Mouse (Mus musculus) kidney, embryonic 16.5 days (tissue): Measurements from ENCODE around the gene Nmrk1. TPM values are rescaled to one million over a fixed set of nuclear protein-coding genes. Genes with fewer than 3 reads are reported as not detected.
"Not testable (repeated sequence)": the region's sequence is repeated elsewhere in the genome, so short reads cannot be mapped to it uniquely, and the experiment has no call there.

Source experiments
- ATAC-seq: fragments of 200-750 bp; cut with Nextera tagmentation; 2 replicates; pipeline ENCODE4 v1.8.0; 2017; ENCODE audit warnings: moderate TSS enrichment; ENCODE audit not compliant: low FRiP score, low TSS enrichment
- H3K27ac ChIP-seq: fragments of 300-500 bp; sonication (generic); 2 replicates; pipeline ENCODE4 v1.5.1; 2014; ENCODE audit warnings: low read length
- H3K27me3 ChIP-seq: fragments of 300-500 bp; sonication (generic); 2 replicates; pipeline ENCODE4 v1.6.1; 2014; ENCODE audit warnings: low read length, control low read depth, mixed read lengths; ENCODE audit not compliant: insufficient read depth
- H3K36me3 ChIP-seq: fragments of 300-500 bp; sonication (generic); 2 replicates; pipeline ENCODE4 v1.6.1; 2014; ENCODE audit warnings: low read length, control low read depth, mixed read lengths; ENCODE audit not compliant: insufficient read depth
- H3K4me1 ChIP-seq: fragments of 300-500 bp; sonication (generic); 2 replicates; pipeline ENCODE4 v1.6.1; 2014; ENCODE audit warnings: low read length, control low read depth, mixed read lengths; ENCODE audit not compliant: insufficient read depth
- H3K4me2 ChIP-seq: fragments of 300-500 bp; sonication (generic); replicated peaks from 2 replicates; pipeline ENCODE4 v1.6.1; 2014; ENCODE audit warnings: low read depth, low read length
- H3K4me3 ChIP-seq: fragments of 300-500 bp; sonication (generic); 2 replicates; pipeline ENCODE4 v1.5.1; 2014; ENCODE audit warnings: mild to moderate bottlenecking, low read length
- H3K9ac ChIP-seq: fragments of 300-500 bp; sonication (generic); replicated peaks from 2 replicates; pipeline ENCODE4 v1.6.1; 2014; ENCODE audit warnings: low read length
- H3K9me3 ChIP-seq: fragments of 300-500 bp; sonication (generic); 2 replicates; pipeline ENCODE4 v1.6.1; 2016; ENCODE audit warnings: low read length, control low read depth
- WGBS: fragments of 180-500 bp; shearing (Covaris S2); extraction: QIAGEN DNeasy Blood & Tissue Kit; methylation state at CpG from one replicate; pipeline ENCODE4 v1.1.7; 2014; 5-methylcytosine and 5-hydroxymethylcytosine counted together
- polyA plus RNA-seq: library from polyadenylated mRNA; unstranded; fragments of >200 nt; fragmentation: Nextera tagmentation; extraction: Ambion mirVana; gene quantifications from 2 replicates; pipeline ENCODE4 v1.2.1, GENCODE M21; 2015

The Nmrk1 gene
- polyA plus RNA-seq: 28.6 and 29.2 TPM in 2 replicates

DNA sequence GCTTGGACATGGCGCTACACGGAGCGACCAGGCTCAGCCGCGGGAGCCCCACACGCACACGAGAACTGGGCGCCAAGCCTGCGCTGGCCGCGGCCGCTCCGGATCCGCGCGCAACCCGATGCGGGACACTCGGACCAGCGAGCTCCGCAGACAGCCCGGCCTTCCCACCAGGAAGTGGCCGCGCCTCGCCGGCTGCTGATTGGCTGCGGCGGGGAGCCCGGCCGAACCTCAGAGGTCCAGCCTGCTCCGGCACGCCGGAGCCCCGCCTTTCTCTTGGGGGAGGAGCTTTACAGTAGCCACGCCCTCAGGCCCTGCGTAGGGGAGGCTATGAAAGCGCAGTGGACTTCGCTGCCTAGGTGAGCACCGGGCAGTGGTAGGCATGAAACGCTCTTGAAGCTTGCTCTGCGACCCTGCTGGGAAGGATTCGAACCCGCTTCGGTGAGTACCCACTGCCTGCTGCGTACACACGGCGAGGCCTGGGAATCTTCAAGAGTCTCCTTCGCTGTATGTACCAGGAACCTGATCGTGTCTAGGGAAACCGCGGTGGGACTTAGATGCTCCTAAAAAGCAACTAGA, at the start of gene Nmrk1, which contains the start of gene Ostf1:
Nmrk1 (plus strand) TSS at position 307 of the 576 bp plus-strand sequence.
Ostf1 (minus strand) TSS at position 180 of the 576 bp plus-strand sequence.
- H3K27ac ChIP-seq: peak within 1 kb of the TSS; percentile 95
- H3K4me2 ChIP-seq: peak within 1 kb of the TSS; percentile 54
- WGBS: under 1% methylated on average over 50 of the region's 51 CpGs
- no peaks in the 10 kb centered on the region for H3K9me3 ChIP-seq
- peak; percentile 98 for ATAC-seq
- H3K4me1 ChIP-seq: peaks cover 19% of the 10 kb centered on the region
- no peaks in the 10 kb centered on the region for H3K36me3 ChIP-seq
- peak within 1 kb of the TSS; percentile 88 for H3K9ac ChIP-seq
- no peaks in the 10 kb centered on the region for H3K27me3 ChIP-seq
- peak within 1 kb of the TSS; percentile 84 for H3K4me3 ChIP-seq

DNA sequence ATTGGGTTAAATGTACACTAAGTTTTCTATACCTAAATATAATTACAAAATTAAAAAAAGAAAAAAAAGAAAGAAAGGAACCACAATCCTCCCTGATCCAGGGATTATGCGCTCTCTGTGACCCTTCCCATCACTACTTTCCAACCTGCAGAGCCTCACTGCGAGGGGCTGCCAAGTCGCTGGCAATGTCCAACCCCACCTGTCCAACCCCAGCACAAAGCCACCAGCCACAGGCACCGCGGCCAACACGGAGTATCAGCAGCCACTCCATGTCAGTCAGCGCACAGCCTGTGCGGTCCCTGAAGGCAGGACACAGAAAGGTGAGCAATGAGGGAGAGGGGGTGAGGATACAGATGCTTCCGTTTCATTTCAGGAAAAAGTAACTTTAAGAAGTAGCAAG, 49.5 kb upstream of the Nmrk1 start:
- Histone ChIP-seq H3K4me1 (peaks cover 29% of the 10 kb centered on the region), H3K4me2 (no peak overlapping the region), H3K9me3 (no peaks in the 10 kb centered on the region), H3K27ac (no peak overlapping the region), H3K27me3 (no peaks in the 10 kb centered on the region), H3K4me3 (no peak overlapping the region), H3K36me3 (peaks cover 26% of the 10 kb centered on the region), H3K9ac (no peak overlapping the region)
- WGBS: 93% methylated on average over 9 of the region's 9 CpGs
- no peak for ATAC-seq

DNA sequence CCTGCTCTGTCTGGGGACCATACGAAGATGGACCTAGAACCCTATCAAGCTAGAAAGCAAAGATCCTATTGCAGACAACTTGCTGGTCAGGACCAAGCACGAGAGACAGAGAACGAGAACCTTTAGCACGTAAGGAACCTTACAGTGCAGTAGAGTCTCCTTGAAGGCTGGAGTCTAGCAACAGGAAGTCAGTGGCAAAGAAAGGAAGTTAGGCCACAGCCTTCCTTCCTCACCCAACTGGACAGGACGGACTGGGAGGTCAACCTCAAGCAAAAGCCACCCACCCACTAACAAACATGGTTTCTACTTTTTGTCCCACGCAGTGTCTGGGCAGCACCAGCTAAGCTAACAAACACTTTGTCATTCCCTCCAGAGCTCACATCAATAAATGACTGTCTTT, 48.9 kb upstream of the Nmrk1 start:
- Histone ChIP-seq H3K4me2 (no peak overlapping the region), H3K27me3 (no peaks in the 10 kb centered on the region), H3K4me3 (no peak overlapping the region), H3K9ac (no peak overlapping the region), H3K36me3 (peaks cover 26% of the 10 kb centered on the region), H3K27ac (no peak overlapping the region), H3K4me1 (peaks cover 23% of the 10 kb centered on the region), H3K9me3 (no peaks in the 10 kb centered on the region)
- WGBS: 82% methylated on average over 6 of the region's 6 CpGs
- no peak for ATAC-seq

DNA sequence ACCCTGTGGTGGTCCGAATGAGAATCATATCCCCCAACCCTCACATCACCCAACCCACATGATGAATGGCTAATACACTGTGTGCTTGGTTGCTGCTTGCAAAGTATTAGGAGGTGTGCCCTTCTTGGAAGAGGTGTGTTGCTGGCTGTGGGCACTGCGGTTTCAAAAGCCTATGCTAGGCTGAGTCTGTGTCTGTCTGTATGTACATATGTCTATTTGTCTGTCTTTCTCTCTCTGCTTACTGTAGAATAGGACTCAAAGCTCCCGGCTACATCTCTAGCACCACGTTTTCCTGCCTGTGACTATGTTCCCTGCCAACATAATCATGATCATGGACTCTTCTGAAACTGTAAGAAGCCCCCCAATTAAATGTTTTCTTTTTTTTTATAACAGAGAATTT, 48.0 kb upstream of the Nmrk1 start:
- no peak overlapping the region for H3K27ac ChIP-seq
- no peaks in the 10 kb centered on the region for H3K9me3 ChIP-seq
- no peak for ATAC-seq
- H3K4me3 ChIP-seq: no peak overlapping the region
- H3K36me3 ChIP-seq: peaks cover 28% of the 10 kb centered on the region
- WGBS: 95% methylated on average over 4 of the region's 4 CpGs
- no peak overlapping the region for H3K9ac ChIP-seq
- H3K27me3 ChIP-seq: no peaks in the 10 kb centered on the region
- H3K4me1 ChIP-seq: peaks cover 16% of the 10 kb centered on the region
- no peak overlapping the region for H3K4me2 ChIP-seq

DNA sequence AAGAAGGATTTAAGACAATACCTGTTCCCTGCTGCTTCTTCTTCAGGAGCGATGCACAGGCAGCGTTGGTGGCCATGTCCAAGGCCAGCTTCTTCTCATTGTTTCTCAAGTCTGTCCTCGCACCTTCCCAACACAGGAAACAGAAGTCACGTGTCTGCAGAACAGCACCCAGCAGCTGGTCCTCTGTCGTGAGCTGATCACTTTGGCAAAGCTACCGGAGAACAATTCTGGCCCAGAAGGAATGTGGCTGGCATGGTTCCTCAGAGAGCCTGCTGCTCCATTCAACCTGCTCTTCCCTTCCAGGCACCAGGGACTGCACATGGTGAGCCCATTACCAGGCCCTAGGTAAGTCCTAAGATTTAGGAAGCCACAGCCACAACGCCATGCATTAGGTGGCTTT, 47.1 kb upstream of the Nmrk1 start:
- Histone ChIP-seq H3K27me3 (no peaks in the 10 kb centered on the region), H3K9me3 (no peaks in the 10 kb centered on the region), H3K4me2 (no peak overlapping the region), H3K9ac (no peak overlapping the region), H3K27ac (no peak overlapping the region), H3K36me3 (peaks cover 33% of the 10 kb centered on the region), H3K4me3 (no peak overlapping the region), H3K4me1 (peaks cover 11% of the 10 kb centered on the region; the same call in 1 of the 2 replicates)
- ATAC-seq: no peak
- 94% methylated on average over 7 of the region's 7 CpGs for WGBS

DNA sequence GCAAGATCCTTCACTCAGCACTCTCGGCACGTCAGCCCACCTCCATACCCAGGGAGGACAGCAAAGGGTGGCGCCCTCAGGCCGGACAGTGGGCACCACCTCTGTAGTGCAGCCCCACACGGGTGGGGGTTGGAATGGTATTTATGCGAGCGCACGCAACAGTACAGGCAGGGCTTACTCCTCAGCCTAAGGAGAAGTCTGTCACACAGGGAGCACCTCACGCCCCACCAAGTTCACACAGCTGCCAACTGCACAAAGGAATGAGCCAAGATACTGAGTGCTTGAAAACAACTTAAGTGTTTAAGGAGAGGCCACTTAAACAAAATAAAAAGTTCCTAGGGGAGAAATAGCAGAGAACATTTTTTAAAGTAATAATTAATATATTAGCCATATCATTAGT, 44.6 kb upstream of the Nmrk1 start:
- H3K4me1 ChIP-seq: peaks cover 31% of the 10 kb centered on the region
- H3K4me3 ChIP-seq: no peak overlapping the region
- ATAC-seq: peak; percentile 72
- no peaks in the 10 kb centered on the region for H3K27me3 ChIP-seq
- H3K27ac ChIP-seq: peak overlapping the region; percentile 58; the same call in 1 of the 2 replicates
- H3K36me3 ChIP-seq: peaks cover 31% of the 10 kb centered on the region
- H3K9ac ChIP-seq: no peak overlapping the region
- no peaks in the 10 kb centered on the region for H3K9me3 ChIP-seq
- H3K4me2 ChIP-seq: no peak overlapping the region
- 73% methylated on average over 9 of the region's 9 CpGs for whole genome bisulfite sequencing

DNA sequence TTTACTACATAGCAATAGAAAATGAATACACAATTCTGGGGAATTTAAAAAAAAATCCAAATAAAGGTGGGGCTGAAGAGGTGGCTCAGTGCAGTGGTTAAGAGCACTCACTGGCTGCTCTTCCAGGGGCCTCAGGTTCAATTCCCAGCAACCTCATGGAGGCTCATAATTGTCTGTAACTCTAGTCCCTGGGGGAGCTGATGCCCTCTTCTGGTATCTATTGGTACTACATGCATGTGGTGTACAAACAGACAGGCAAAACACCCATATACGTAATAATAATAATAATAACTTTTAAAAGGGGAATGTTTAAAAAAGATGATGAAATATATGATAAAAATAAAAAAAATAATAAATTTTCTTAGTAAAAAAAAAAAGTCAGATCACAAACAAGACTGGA, 43.5 kb upstream of the Nmrk1 start:
- 96% methylated on average over 1 of the region's 1 CpGs for WGBS
- H3K9ac ChIP-seq: no peak overlapping the region
- H3K36me3 ChIP-seq: peaks cover 31% of the 10 kb centered on the region
- no peaks in the 10 kb centered on the region for H3K27me3 ChIP-seq
- no peaks in the 10 kb centered on the region for H3K9me3 ChIP-seq
- H3K4me1 ChIP-seq: peaks cover 42% of the 10 kb centered on the region
- ATAC-seq: no peak
- H3K4me3 ChIP-seq: no peak overlapping the region
- H3K27ac ChIP-seq: no peak overlapping the region
- no peak overlapping the region for H3K4me2 ChIP-seq

DNA sequence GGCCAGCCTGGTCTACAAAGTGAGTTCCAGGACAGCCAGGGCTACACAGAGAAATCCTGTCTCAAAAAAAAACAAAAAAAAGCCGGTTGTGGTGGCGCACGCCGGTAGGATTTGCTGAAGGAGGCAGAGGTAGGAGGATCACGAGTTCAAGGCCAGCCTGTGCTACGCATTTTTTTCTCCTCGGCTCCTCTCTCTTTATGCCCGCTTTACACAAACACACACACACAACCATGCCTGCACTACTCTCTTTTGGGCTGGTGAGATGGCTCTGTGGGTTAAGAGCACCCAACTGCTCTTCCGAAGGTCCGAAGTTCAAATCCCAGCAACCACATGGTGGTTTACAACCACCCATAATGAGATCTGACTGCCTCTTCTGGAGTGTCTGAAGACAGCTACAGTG, 42.9 kb upstream of the Nmrk1 start:
- H3K4me2 ChIP-seq, H3K27ac ChIP-seq, H3K4me3 ChIP-seq, H3K9ac ChIP-seq, H3K9me3 ChIP-seq, ATAC-seq, H3K27me3 ChIP-seq: not testable (repeated sequence)
- peaks cover 48% of the 10 kb centered on the region for H3K4me1 ChIP-seq
- 96% methylated on average over 10 of the region's 10 CpGs for WGBS
- H3K36me3 ChIP-seq: peaks cover 28% of the 10 kb centered on the region

DNA sequence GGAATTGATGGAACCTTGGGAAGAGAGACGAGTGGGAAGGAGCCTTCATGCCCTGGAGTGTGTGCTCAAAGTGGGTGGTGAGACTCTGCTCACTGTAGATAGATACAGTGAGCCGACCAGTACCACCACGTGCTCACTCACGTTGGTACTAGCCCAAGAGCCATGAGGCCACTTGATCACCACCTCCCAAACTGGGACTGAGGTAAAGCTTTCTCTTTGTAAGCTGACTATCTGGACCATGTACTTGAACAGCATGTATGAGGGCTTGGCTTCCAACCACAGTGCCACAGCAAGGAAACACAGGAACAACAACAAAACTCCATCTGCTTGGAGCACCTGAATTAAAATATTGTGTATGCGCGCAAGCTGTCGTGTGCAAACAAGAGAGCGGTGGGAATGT, 42.5 kb upstream of the Nmrk1 start:
- no peaks in the 10 kb centered on the region for H3K9me3 ChIP-seq
- H3K4me1 ChIP-seq: peaks cover 49% of the 10 kb centered on the region
- H3K36me3 ChIP-seq: peaks cover 26% of the 10 kb centered on the region
- ATAC-seq: no peak
- no peaks in the 10 kb centered on the region for H3K27me3 ChIP-seq
- 94% methylated on average over 8 of the region's 8 CpGs for WGBS
- no peak overlapping the region for H3K27ac ChIP-seq
- H3K9ac ChIP-seq: no peak overlapping the region
- H3K4me2 ChIP-seq: no peak overlapping the region
- H3K4me3 ChIP-seq: no peak overlapping the region

DNA sequence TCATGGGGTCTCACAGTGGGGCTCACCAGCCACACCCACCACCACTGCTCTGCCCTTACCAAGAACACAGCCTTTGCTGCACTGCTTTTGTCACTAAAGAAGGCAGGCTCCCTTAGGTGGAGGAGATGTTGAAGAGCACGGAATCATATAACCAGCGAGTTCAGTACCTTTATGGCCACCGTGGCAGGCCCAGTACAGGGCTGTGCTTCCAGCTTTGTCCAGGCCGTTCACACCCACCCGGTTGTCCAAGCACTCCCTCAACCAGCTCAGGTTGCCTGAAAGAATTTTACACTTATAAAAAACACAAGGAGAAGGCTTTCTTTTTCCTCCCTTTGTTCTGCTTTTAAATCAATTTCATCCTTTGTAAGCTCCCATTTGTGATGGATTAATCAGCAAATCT, 41.5 kb upstream of the Nmrk1 start:
- Histone ChIP-seq H3K36me3 (peaks cover 19% of the 10 kb centered on the region; the same call in 1 of the 2 replicates), H3K27ac (0 out of 2 replicates have a peak overlapping the region, but pooled peaks have one; percentile 28)
- WGBS: 37% methylated on average over 5 of the region's 5 CpGs

More for the DNA sequence above, 41.5 kb upstream of the Nmrk1 start:
- Histone ChIP-seq H3K4me2 (no peak overlapping the region), H3K9me3 (no peaks in the 10 kb centered on the region), H3K4me1 (peaks cover 49% of the 10 kb centered on the region), H3K27me3 (no peaks in the 10 kb centered on the region), H3K4me3 (no peak overlapping the region), H3K9ac (no peak overlapping the region)
- 0 out of 2 replicates have a peak, but pooled peaks have one; percentile 21 for ATAC-seq
